Mouse (Mus musculus): ENCODE measurements around the gene Prss12.

Gene Prss12

GRCm38 (mm10) chr3:123446708-123447537, at the start of gene Prss12:
Prss12 (plus strand) TSS chr3:123446913.
- in situ Hi-C loops (cut with MboI, MseI): loop anchor here (5.0 kb wide), 1 partner anchor 50 kb away; no protein-coding TSS in a partner anchor

GRCm38 (mm10) chr3:123397562-123398481, 48.9 kb upstream of the Prss12 start:
- in situ Hi-C loops (cut with MboI, MseI): loop anchor here (5.0 kb wide), 1 partner anchor 99 kb away; no protein-coding TSS in a partner anchor

- in situ Hi-C loops (cut with MboI, MseI): no loop called here
Observed at GRCm38 (mm10) chr3:123404945-123405344, 41.8 kb upstream of the Prss12 start.

- in situ Hi-C loops (cut with MboI, MseI): no loop called here
Observed at GRCm38 (mm10) chr3:123411821-123412578, 34.7 kb upstream of the Prss12 start.

- in situ Hi-C loops (cut with MboI, MseI): no loop called here
Observed at GRCm38 (mm10) chr3:123413173-123413572, 33.5 kb upstream of the Prss12 start.

- in situ Hi-C loops (cut with MboI, MseI): no loop called here
Observed at GRCm38 (mm10) chr3:123425647-123426046, 21.1 kb upstream of the Prss12 start.

GRCm38 (mm10) chr3:123428005-123428404, 18.7 kb upstream of the Prss12 start:
- in situ Hi-C loops (cut with MboI, MseI): no loop called here

- in situ Hi-C loops (cut with MboI, MseI): no loop called here
Observed at GRCm38 (mm10) chr3:123429597-123430458, 16.9 kb upstream of the Prss12 start.

GRCm38 (mm10) chr3:123431951-123432674, 14.6 kb upstream of the Prss12 start:
- in situ Hi-C loops (cut with MboI, MseI): no loop called here

GRCm38 (mm10) chr3:123433362-123433761, 13.4 kb upstream of the Prss12 start:
- in situ Hi-C loops (cut with MboI, MseI): no loop called here

GRCm38 (mm10) chr3:123437608-123438007, 9.1 kb upstream of the Prss12 start:
- in situ Hi-C loops (cut with MboI, MseI): no loop called here

GRCm38 (mm10) chr3:123440490-123440889, 6.2 kb upstream of the Prss12 start:
- in situ Hi-C loops (cut with MboI, MseI): no loop called here

GRCm38 (mm10) chr3:123444466-123444865, 2.2 kb upstream of the Prss12 start:
- in situ Hi-C loops (cut with MboI, MseI): no loop called here

GRCm38 (mm10) chr3:123447538-123448059, 886 bp downstream of the Prss12 start:
- in situ Hi-C loops (cut with MboI, MseI): loop anchor here (5.0 kb wide), 1 partner anchor 50 kb away; no protein-coding TSS in a partner anchor

GRCm38 (mm10) chr3:123448096-123448495, 1.4 kb downstream of the Prss12 start:
- in situ Hi-C loops (cut with MboI, MseI): loop anchor here (5.0 kb wide), 1 partner anchor 49 kb away; no protein-coding TSS in a partner anchor

- in situ Hi-C loops (cut with MboI, MseI): no loop called here
Observed at GRCm38 (mm10) chr3:123450107-123450506, 3.4 kb downstream of the Prss12 start.

GRCm38 (mm10) chr3:123452904-123453303, 6.2 kb downstream of the Prss12 start:
- in situ Hi-C loops (cut with MboI, MseI): no loop called here

GRCm38 (mm10) chr3:123459492-123459891, 12.8 kb downstream of the Prss12 start:
- in situ Hi-C loops (cut with MboI, MseI): no loop called here

GRCm38 (mm10) chr3:123460436-123460835, 13.7 kb downstream of the Prss12 start:
- in situ Hi-C loops (cut with MboI, MseI): no loop called here
